Mouse (Mus musculus) midbrain, embryonic 13.5 days (tissue): Measurements from ENCODE around the gene Cacna1s. TPM values are rescaled to one million over a fixed set of nuclear protein-coding genes. Genes with fewer than 3 reads are reported as not detected.

Experiments
- ATAC-seq: fragments of 200-750 bp; cut with Nextera tagmentation; 2 replicates; pipeline ENCODE4 v1.8.0; 2017; ENCODE audit warnings: mild to moderate bottlenecking, moderate TSS enrichment, moderate library complexity
- H3K27ac ChIP-seq: fragments of 300-500 bp; sonication (generic); 2 replicates; pipeline ENCODE4 v1.5.1; 2015; ENCODE audit warnings: inconsistent platforms, mild to moderate bottlenecking, moderate library complexity
- H3K27me3 ChIP-seq: fragments of 300-500 bp; sonication (generic); 2 replicates; pipeline ENCODE4 v1.6.1; 2015; ENCODE audit warnings: mild to moderate bottlenecking, inconsistent platforms
- H3K36me3 ChIP-seq: fragments of 300-500 bp; sonication (generic); 2 replicates; pipeline ENCODE4 v1.6.1; 2015; ENCODE audit warnings: mild to moderate bottlenecking, inconsistent platforms
- H3K4me1 ChIP-seq: fragments of 300-500 bp; sonication (generic); replicated peaks from 2 replicates; pipeline ENCODE4 v1.6.1; 2015; ENCODE audit warnings: inconsistent platforms
- H3K4me2 ChIP-seq: fragments of 300-500 bp; sonication (generic); replicated peaks from 2 replicates; pipeline ENCODE4 v1.6.1; 2015; ENCODE audit warnings: moderate library complexity, mild to moderate bottlenecking, inconsistent platforms
- H3K4me3 ChIP-seq: fragments of 300-500 bp; sonication (generic); replicated peaks from 2 replicates; pipeline ENCODE4 v1.5.1; 2015; ENCODE audit warnings: mild to moderate bottlenecking, inconsistent platforms
- H3K9ac ChIP-seq: fragments of 300-500 bp; sonication (generic); replicated peaks from 2 replicates; pipeline ENCODE4 v1.6.1; 2015; ENCODE audit warnings: mild to moderate bottlenecking, inconsistent platforms
- H3K9me3 ChIP-seq: fragments of 300-500 bp; sonication (generic); 2 replicates; pipeline ENCODE4 v1.6.1; 2016; ENCODE audit warnings: mild to moderate bottlenecking, inconsistent platforms
- WGBS: fragments of 180-500 bp; shearing (Covaris S2); methylation state at CpG from one replicate; pipeline ENCODE4 v1.1.7; 2015; 5-methylcytosine and 5-hydroxymethylcytosine counted together
- polyA plus RNA-seq: library from polyadenylated mRNA; unstranded; fragments of >200 nt; fragmentation: Nextera tagmentation; extraction: Ambion mirVana; gene quantifications from 2 replicates; pipeline ENCODE4 v1.2.1, GENCODE M21; 2015

Cacna1s gene
- polyA plus RNA-seq, 1 experiment from 2014 or later = 0.22 TPM

DNA sequence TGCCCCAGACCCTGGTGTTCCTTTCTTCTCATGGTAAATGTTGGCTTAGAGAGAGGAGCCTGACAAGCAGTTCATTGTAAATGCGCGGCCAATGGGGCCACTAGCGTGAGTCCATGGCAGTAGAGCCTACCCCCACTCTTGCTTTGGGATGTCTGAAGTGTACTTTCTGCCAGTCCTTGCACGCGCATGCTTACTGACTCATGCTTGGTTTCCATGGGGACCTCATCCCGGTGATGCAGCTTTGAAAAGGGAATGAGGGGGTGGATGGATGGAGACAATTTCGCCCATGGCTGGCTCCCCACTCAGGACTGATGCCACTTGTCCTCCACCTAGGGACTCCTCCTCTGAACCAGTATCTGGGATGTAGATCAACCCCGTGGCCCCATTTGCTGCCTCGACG, 91.0 kb downstream of the Cacna1s start:
- WGBS = 59% methylated on average over 10 of the region's 10 CpGs
- H3K4me2 ChIP-seq = 0 out of 2 replicates have a peak overlapping the region, but pooled peaks have one; percentile 18
- ATAC-seq = no peak

DNA sequence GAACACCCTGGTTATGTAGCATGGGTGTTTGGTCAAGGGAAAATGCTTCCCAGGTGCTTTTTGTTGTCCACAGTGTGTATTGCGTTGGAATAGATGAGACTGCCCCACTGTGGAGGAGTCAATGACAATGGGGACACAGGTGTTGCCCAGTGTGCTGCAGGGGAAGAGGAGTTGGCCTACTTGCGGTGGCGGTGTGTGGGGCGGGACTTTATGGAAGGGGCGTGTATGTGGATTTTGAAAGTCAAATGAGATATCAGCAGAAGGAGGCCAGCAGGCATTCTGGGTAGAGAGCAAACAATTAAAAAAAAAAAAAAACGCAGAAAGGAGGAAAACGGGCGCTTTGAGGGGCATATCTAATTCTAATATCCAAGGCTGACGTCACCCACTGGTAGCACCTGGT, 97.2 kb downstream of the Cacna1s start:
- Histone ChIP-seq H3K4me2 (no peak overlapping the region), H3K9me3 (no peaks in the 10 kb centered on the region), H3K27ac (no peak overlapping the region), H3K4me3 (no peak overlapping the region), H3K4me1 (0 out of 2 replicates have a peak, but pooled peaks cover 1% of the 10 kb centered on the region), H3K27me3 (no peaks in the 10 kb centered on the region), H3K36me3 (peaks cover 95% of the 10 kb centered on the region), H3K9ac (no peak overlapping the region)
- 87% methylated on average over 9 of the region's 9 CpGs for WGBS
- ATAC-seq = no peak

More for the DNA sequence above, 91.0 kb downstream of the Cacna1s start:
- Histone ChIP-seq H3K4me3 (no peak overlapping the region), H3K4me1 (peaks cover 63% of the 10 kb centered on the region), H3K9ac (no peak overlapping the region), H3K9me3 (no peaks in the 10 kb centered on the region), H3K36me3 (peaks cover 37% of the 10 kb centered on the region), H3K27me3 (no peaks in the 10 kb centered on the region), H3K27ac (no peak overlapping the region)

DNA sequence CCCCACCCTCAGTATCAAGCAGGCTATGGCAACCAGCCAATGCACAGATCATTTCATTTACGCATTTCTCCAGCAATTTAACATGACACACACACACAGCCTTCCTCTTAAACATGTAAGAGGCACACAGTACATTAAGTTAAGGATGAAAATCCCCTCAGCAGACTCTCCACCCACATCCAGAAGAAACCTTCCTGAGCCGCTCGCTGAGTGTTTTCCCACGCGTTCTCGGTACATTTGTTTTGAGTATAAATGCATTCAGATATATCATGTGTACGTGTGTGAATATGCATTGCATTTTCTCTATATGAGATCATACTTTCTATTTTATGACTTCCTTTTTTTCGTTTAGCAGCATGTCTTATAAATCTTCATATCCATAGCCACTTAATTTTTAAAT, 98.8 kb downstream of the Cacna1s start:
- Histone ChIP-seq H3K9ac (no peak overlapping the region), H3K27me3 (no peaks in the 10 kb centered on the region), H3K4me1 (no peaks in the 10 kb centered on the region), H3K36me3 (peaks cover 96% of the 10 kb centered on the region), H3K27ac (no peak overlapping the region), H3K4me3 (no peak overlapping the region), H3K9me3 (no peaks in the 10 kb centered on the region), H3K4me2 (no peak overlapping the region)
- ATAC-seq = no peak
- 93% methylated on average over 8 of the region's 8 CpGs for WGBS

DNA sequence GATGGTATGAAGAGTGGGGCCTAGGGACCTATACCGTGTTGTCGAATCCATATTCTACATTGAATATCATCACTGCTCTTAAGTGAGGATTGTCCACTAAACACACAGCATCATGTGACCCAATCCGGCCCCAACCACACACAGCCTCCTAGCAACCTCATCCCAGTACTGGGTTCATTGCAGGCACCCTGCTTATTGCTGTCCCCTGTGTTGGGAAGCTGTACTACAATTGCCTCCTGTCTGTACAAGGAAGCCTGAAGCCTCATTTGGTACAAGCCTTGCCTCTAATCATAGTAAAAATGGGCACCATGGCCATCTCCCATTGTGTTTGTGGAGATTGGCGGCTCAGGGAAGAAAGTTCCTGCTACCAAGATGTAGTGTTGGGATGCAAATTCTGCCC, 103.8 kb downstream of the Cacna1s start:
- H3K27me3 ChIP-seq = no peaks in the 10 kb centered on the region
- no peak for ATAC-seq
- WGBS = 95% methylated on average over 4 of the region's 4 CpGs
- H3K4me3 ChIP-seq = no peak overlapping the region
- H3K4me1 ChIP-seq = no peaks in the 10 kb centered on the region
- no peak overlapping the region for H3K9ac ChIP-seq
- H3K9me3 ChIP-seq = no peaks in the 10 kb centered on the region
- H3K36me3 ChIP-seq = peaks cover 95% of the 10 kb centered on the region
- H3K27ac ChIP-seq = no peak overlapping the region
- H3K4me2 ChIP-seq = no peak overlapping the region

DNA sequence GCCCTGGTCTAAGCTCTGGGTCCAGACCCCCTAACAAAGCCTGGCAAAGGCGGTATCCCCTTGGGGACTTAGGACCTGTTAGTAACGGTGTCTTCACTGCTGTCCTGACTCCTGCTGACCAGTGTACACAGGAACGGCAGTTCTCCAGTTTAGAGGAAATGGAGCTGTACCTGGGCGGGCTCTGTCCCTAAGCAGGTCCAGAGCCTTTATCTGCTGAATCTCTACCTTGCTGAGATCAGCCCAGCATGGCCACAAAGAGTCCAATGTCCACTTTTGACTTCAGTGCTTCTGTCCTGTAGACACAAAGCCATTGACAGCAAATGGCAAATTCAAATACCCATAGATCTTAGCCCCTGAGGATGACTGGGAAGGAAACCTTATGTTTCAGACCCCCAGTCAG, 104.4 kb downstream of the Cacna1s start:
- Histone ChIP-seq H3K4me2 (no peak overlapping the region), H3K36me3 (peaks cover 97% of the 10 kb centered on the region), H3K9me3 (no peaks in the 10 kb centered on the region), H3K27me3 (no peaks in the 10 kb centered on the region), H3K27ac (no peak overlapping the region), H3K9ac (no peak overlapping the region), H3K4me1 (no peaks in the 10 kb centered on the region), H3K4me3 (no peak overlapping the region)
- no peak for ATAC-seq
- WGBS = 89% methylated on average over 4 of the region's 4 CpGs

DNA sequence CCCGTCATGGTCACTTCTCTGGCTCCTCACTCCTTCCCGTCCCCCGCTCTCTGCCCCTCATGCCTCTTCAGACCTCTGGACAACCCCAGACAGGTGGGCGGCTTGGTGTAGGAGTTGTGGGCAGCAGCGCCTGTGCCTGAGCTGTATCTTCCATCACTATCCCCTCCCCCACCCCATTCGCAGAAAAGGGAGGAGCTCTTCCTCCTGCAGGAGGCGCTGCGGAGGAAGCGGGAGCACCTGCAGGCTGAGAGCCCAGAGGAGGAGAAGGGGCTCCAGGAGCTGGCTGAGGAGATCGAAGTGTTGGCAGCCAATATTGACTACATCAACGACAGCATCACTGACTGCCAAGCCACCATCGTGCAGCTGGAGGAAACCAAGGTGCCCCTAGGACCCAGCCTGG, 107.3 kb downstream of the Cacna1s start:
- Histone ChIP-seq H3K9me3 (no peaks in the 10 kb centered on the region), H3K27ac (no peak overlapping the region), H3K36me3 (peaks cover 98% of the 10 kb centered on the region), H3K4me3 (no peak overlapping the region), H3K27me3 (no peaks in the 10 kb centered on the region), H3K4me1 (peaks cover under 1% of the 10 kb centered on the region; the same call in 1 of the 2 replicates), H3K9ac (no peak overlapping the region), H3K4me2 (no peak overlapping the region)
- WGBS = 44% methylated on average over 12 of the region's 12 CpGs
- no peak for ATAC-seq

DNA sequence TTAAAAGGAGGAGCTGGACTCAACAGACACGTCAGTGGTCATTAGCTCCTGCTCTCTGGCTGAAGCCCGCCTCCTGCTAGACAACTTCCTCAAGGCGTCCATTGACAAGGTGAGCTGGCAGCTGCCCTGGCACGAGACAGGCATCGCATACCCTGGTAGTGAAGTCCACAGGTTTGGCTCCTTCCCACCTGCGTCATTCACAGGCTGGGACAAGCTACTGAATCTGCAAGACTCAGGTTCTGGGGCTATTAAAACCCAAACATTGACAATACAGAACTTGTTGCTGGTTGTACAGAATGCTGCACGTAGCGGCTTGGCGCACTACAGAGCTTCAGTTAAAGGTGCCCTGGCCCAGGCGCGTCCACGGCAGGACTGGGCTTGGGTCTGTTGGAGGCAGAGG, 107.7 kb downstream of the Cacna1s start:
- H3K36me3 ChIP-seq = peaks cover 98% of the 10 kb centered on the region
- no peak for ATAC-seq

DNA sequence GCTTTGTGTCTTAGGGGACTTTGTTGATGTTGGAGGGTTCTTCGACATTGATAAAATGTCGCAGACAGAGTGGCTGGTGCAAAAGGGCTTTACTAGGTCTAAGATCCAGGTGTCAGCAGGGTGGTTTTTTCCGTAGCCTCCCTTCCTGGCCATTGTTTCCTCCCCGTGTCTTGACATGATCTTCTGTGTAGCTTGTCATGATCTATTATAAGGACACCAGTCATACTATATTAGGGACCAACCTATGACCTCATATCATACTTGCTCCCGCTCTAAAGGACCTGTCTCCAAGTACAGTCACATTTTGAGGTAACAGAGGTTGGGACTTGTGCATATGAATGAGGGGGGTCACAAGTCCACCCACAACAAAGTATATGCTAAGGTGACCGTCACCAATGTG, 108.4 kb downstream of the Cacna1s start:
- H3K9ac ChIP-seq = no peak overlapping the region
- H3K4me1 ChIP-seq = peaks cover 11% of the 10 kb centered on the region; the same call in 1 of the 2 replicates
- no peak overlapping the region for H3K4me2 ChIP-seq
- H3K36me3 ChIP-seq = peaks cover 98% of the 10 kb centered on the region
- H3K9me3 ChIP-seq = no peaks in the 10 kb centered on the region
- H3K27ac ChIP-seq = no peak overlapping the region
- no peak overlapping the region for H3K4me3 ChIP-seq
- WGBS = 91% methylated on average over 6 of the region's 6 CpGs
- no peaks in the 10 kb centered on the region for H3K27me3 ChIP-seq
- ATAC-seq = no peak

More for the DNA sequence above, 107.7 kb downstream of the Cacna1s start:
- 90% methylated on average over 12 of the region's 12 CpGs for WGBS
- no peaks in the 10 kb centered on the region for H3K27me3 ChIP-seq
- no peak overlapping the region for H3K4me2 ChIP-seq
- H3K9me3 ChIP-seq = no peaks in the 10 kb centered on the region
- H3K27ac ChIP-seq = no peak overlapping the region
- H3K4me3 ChIP-seq = no peak overlapping the region
- no peak overlapping the region for H3K9ac ChIP-seq
- peaks cover 5% of the 10 kb centered on the region; the same call in 1 of the 2 replicates for H3K4me1 ChIP-seq

DNA sequence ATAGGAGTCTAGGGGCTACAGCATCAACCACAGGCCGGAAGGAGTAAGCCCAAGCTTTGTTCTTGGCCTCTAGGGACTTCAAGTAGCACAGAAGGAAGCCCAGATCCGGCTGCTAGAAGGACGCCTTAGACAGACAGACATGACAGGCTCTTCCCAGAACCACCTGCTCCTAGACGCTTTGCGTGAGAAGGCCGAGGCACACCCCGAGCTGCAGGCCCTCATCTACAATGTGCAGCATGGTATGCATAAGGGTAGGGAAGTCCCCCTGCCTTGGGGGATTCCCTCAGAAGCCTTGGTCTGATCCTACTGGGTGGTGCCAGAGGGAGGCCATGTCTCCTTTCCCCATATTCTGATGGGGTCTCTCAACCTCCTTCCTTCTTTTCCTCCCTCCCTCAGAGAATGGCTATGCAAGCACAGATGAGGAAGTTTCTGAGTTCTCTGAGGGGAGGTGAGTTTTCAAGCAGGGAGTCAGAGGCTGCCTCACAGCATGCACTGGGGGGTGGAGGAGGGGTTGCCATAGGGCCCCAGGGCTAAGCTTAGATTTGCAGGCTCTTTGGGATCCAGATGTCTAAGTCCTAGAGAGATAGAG, 108.9 kb downstream of the Cacna1s start:
- H3K4me2 ChIP-seq = no peak overlapping the region
- peaks cover 12% of the 10 kb centered on the region; the same call in 1 of the 2 replicates for H3K4me1 ChIP-seq
- H3K27me3 ChIP-seq = no peaks in the 10 kb centered on the region
- no peak overlapping the region for H3K27ac ChIP-seq
- no peak for ATAC-seq
- WGBS = 94% methylated on average over 7 of the region's 7 CpGs
- H3K4me3 ChIP-seq = no peak overlapping the region
- H3K9ac ChIP-seq = no peak overlapping the region
- no peaks in the 10 kb centered on the region for H3K9me3 ChIP-seq
- H3K36me3 ChIP-seq = peaks cover 96% of the 10 kb centered on the region

DNA sequence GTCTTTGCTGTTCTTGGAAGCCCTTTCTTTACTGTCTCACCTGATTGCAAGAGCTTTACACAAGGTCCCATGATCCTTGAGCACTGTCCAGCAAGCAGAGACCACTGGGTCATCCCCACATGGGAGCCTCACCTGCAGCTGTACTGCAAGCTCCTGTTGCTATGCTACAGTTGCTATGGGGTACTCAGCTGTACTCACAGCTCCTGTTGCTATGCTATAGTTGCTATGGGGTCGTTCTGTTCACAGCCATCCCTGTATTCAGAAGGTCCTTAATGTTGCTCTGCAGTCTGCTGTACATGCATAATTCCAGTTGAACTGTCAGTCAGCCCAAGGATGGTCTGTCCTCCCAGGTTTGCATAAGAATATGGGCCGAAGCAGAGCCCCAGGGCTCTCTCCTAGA, 112.9 kb downstream of the Cacna1s start:
- H3K4me2 ChIP-seq = no peak overlapping the region
- H3K27me3 ChIP-seq = no peaks in the 10 kb centered on the region
- H3K9me3 ChIP-seq = no peaks in the 10 kb centered on the region
- no peak overlapping the region for H3K9ac ChIP-seq
- no peak overlapping the region for H3K4me3 ChIP-seq
- H3K27ac ChIP-seq = no peak overlapping the region
- peak; percentile 44 for ATAC-seq
- H3K36me3 ChIP-seq = peaks cover 91% of the 10 kb centered on the region
- WGBS = 32% methylated on average over 2 of the region's 2 CpGs
- peaks cover 12% of the 10 kb centered on the region; the same call in 1 of the 2 replicates for H3K4me1 ChIP-seq

DNA sequence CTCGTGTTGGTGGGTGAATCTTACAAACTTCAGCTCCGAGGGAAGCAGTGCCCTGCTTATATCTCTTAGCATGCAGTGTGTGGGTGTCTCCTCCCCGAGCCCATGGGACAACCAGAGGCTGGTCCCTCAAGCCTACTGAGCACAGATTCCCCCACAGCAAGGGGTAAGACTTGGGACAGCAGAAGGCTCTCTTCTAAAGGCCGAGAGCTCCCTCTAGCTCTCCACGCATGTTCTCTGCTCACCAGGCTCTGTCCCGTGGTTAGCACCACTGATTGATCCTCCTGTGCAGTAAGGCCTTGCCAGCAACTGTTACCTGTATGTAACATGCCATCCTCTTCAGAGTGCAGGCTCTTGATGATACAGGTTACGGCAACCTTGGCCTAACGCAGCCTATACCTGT, 115.1 kb downstream of the Cacna1s start:
- H3K27ac ChIP-seq = no peak overlapping the region
- peaks cover 91% of the 10 kb centered on the region for H3K36me3 ChIP-seq
- ATAC-seq = no peak
- 71% methylated on average over 8 of the region's 8 CpGs for WGBS
- no peak overlapping the region for H3K4me2 ChIP-seq
- no peak overlapping the region for H3K9ac ChIP-seq
- H3K9me3 ChIP-seq = no peaks in the 10 kb centered on the region
- H3K4me1 ChIP-seq = peaks cover 12% of the 10 kb centered on the region; the same call in 1 of the 2 replicates
- no peak overlapping the region for H3K4me3 ChIP-seq
- no peaks in the 10 kb centered on the region for H3K27me3 ChIP-seq
